Mouse (Mus musculus): ENCODE results near the gene Ica1.

The Ica1 gene

DNA sequence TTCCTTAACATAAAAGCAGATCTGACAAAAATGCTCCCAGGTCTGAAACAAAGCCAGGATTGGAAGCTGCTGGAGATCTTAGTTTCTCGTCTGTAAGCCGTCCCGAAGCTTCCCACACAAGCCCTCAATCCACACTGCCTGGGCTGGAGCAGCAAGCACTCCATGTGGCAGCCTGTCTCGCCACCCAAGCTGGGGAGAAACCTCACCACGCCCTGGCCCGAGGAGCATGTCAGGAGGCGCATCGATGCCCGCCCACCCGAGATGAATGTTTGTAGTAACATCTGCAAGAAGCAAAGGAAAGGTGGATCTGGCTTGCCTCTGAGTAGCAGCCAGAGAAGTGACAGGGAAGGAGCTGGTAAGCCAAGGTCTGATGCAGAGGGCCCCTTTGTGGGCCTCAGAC, 133.6 kb downstream of the Ica1 start:
- no peak for DNase-seq (ENCODE audit: low spot score)

- DNase-seq (ENCODE audit: low spot score), result no peak
These were observed 137.4 kb downstream of the Ica1 start for GRCm38 (mm10) chr6:8640863-8641262.

- DNase-seq (ENCODE audit: low spot score), result no peak
These were observed 138.8 kb downstream of the Ica1 start for GRCm38 (mm10) chr6:8639526-8639925.

- no peak for DNase-seq (ENCODE audit: low spot score)
These were observed 139.4 kb downstream of the Ica1 start for GRCm38 (mm10) chr6:8638899-8639298.

DNA sequence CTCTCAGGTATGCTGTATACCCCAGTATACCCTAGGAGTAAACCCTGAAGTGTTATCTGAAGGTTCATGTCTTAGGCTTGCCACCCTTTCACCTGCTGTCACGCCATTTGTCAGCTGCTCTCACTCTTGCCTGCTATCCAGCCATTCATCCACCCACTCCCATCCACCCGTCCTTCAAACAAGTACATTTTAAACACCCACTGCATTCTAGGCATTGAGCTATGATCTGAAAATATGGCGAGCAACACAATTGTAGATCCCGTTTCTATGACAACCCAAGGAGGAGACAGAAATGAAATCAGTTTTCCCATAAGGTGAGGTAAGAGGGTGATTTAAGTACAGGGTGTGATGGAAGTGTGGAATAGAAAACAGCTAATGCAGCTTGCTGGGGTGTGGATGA, 140.2 kb downstream of the Ica1 start:
- DNase-seq (ENCODE audit: low spot score), result no peak

GRCm38 (mm10) chr6:8632701-8633100, 145.6 kb downstream of the Ica1 start:
- DNase-seq (ENCODE audit: low spot score), result no peak

- no peak for DNase-seq (ENCODE audit: low spot score)
These were observed 146.2 kb downstream of the Ica1 start for GRCm38 (mm10) chr6:8631986-8632632.

DNA sequence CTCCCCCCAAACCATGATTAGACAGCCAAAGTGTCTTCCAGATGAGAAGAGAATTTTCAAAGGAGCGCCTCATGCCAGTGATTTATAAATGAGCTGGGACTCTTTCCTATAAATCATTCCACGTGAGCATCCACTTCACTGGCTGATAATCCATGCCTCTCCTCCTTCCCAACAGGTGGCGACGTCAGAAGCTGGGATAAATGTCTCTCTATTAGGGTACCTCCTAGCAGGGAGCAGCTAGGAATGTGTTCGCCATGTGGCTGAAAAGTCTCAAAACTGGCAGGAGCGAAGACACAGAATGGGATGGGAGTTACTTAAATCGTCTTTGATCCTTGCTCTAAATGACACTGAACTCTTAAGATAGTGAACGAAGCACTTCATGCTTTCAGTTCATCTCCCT, 146.9 kb downstream of the Ica1 start:
- no peak for DNase-seq (ENCODE audit: low spot score)

DNA sequence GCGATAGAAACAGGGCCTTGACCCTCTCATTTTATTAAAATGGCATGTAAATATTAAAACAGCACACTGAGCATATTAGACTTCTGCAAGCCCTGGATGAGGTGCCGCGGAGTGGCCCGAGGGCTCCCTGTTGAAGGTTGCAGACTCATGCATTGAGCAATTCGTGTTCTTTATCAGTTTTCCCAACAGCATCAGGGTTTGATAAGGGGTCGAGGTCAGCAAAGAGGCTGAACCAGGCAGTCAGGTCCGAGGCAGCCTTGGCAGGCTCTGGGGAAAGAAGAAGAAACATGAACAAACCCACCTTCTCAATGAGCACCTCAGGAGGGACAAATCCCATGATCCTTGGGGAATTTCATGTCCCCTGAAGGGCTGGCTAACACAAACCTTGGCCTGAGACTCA, 147.8 kb downstream of the Ica1 start:
- DNase-seq (ENCODE audit: low spot score), result no peak

GRCm38 (mm10) chr6:8628715-8629267, 149.5 kb downstream of the Ica1 start:
- DNase-seq (ENCODE audit: low spot score), result no peak

- no peak for DNase-seq (ENCODE audit: low spot score)
These were observed 150.1 kb downstream of the Ica1 start for GRCm38 (mm10) chr6:8628226-8628625.

- no peak for DNase-seq (ENCODE audit: low spot score)
These were observed 155.2 kb downstream of the Ica1 start for GRCm38 (mm10) chr6:8623045-8623444.

- DNase-seq (ENCODE audit: low spot score), result no peak
These were observed 158.5 kb downstream of the Ica1 start for GRCm38 (mm10) chr6:8619582-8620350.

- DNase-seq (ENCODE audit: low spot score), result no peak
These were observed 160.9 kb downstream of the Ica1 start for GRCm38 (mm10) chr6:8617369-8617768.

- DNase-seq (ENCODE audit: low spot score), result no peak
These were observed 186.6 kb downstream of the Ica1 start for GRCm38 (mm10) chr6:8591665-8592064.

DNA sequence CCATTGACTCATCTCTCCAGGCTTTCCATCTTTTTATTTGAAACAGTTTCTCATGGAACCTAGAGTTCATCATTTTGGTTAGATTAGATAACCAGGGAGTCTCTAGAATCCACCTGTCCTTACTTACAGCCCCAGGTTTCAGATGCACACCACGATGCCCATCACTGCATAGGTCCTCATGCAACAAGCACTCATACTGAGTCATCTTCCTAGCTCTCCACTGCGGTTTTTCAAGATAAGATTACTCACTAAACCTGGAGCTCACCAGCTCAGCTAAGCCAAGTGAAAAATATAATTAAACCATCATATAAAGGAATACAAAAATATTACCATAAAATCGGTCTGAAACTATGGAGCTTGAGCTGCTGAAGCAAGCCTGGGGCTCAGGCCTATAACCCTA, 194.4 kb downstream of the Ica1 start:
- DNase-seq (ENCODE audit: low spot score), result no peak

- DNase-seq (ENCODE audit: low spot score), result no peak
These were observed 195.9 kb downstream of the Ica1 start for GRCm38 (mm10) chr6:8582377-8582776.
